Comparison of ENCODE assay signal across 17 mouse cellular contexts in the genomic region with DNA sequence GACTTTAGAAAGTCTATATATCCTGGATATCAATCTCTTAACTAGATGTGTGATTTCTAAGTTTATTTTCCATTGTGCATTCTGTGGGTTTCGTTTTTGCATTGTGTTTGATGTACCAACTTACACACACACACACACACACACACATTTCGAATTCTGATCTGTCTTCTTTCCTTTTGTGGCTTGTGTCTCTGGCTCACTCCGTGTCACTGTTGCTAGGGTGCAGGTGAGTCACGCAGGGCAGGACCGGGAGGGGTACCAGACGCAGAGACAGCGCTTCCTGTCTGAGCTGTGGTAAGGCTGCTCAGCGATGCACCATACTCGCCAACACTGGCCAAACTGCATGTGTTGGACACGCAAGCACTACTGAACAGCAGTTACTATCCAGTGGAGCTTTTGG.
DNase-seq lines count a peak whose midpoint lies in the region; ATAC-seq lines count a peak whose summit lies in the region.
"Had no signal": no experiment of that assay in that cellular context is flagged by ENCODE, and none has a peak within 500 bp of the region (broad histone marks: within the 10 kb centered on the region; RNA-seq: fewer than 3 reads in every experiment).

No protein-coding gene starts in this region.

- H3K27ac ChIP-seq in intestine, embryonic 16.5 days (ENCODE audit: low read length): no peak overlapping the region
- H3K27ac ChIP-seq: macrophage had no signal

- H3K27me3 ChIP-seq in intestine, embryonic 16.5 days (replicated peaks; ENCODE audit: control insufficient read depth, insufficient read depth, low read length): no peaks in the 10 kb centered on the region
- H3K27me3 ChIP-seq: embryonic facial prominence, embryonic 12.5 days; forebrain, embryonic 12.5 days; limb, embryonic 13.5 days had no signal

- H3K9me3 ChIP-seq in intestine, embryonic 16.5 days (ENCODE audit: control insufficient read depth, low read length): no peaks in the 10 kb centered on the region
- H3K9me3 ChIP-seq: embryonic facial prominence, embryonic 12.5 days; forebrain, embryonic 12.5 days; limb, embryonic 13.5 days had no signal

- intact Hi-C loops in left cerebral cortex, postnatal 25 days (cut with DNase I): no loop called here

- H3K4me2 ChIP-seq in intestine, embryonic 16.5 days (ENCODE audit: low read depth, low read length): no peak overlapping the region
- H3K4me2 ChIP-seq: embryonic facial prominence, embryonic 12.5 days; forebrain, embryonic 12.5 days; limb, embryonic 13.5 days had no signal

- ATAC-seq in hematopoietic stem cell, adult 5-6 weeks (replicated peaks in 1 of 2; ENCODE audit: insufficient read depth in 1 of 2, low FRiP score in 2 of 2, low TSS enrichment in 1 of 2, low read depth in 1 of 2, poor library complexity in 2 of 2, severe bottlenecking in 2 of 2): peak; percentile 69 to 75
- no peak for ATAC-seq in intestine, embryonic 16.5 days

- no peaks in the 10 kb centered on the region for H3K36me3 ChIP-seq in intestine, embryonic 16.5 days (ENCODE audit: control insufficient read depth, insufficient read depth, low read length)
- H3K36me3 ChIP-seq: forebrain, embryonic 12.5 days; G1E had no signal

- no peaks in the 10 kb centered on the region; the same call in 1 of the 2 replicates for H3K4me1 ChIP-seq in intestine, embryonic 16.5 days (ENCODE audit: control insufficient read depth, insufficient read depth, low read length)

- peak; percentile 52 for DNase-seq in urinary bladder, postnatal 14 days (ENCODE audit: low spot score)
- no peak for DNase-seq in urinary bladder, postnatal 25 days (ENCODE audit: low spot score)
- DNase-seq in spleen, adult 12 weeks (ENCODE audit: low spot score): peak; percentile 32
- peak; percentile 72 for DNase-seq in thymus, postnatal 4 days
- no peak for DNase-seq in left cerebral cortex, postnatal 25 days (ENCODE audit: low spot score in 2 of 2)
- no peak for DNase-seq in liver
- DNase-seq: cerebellum, adult 11 months; gastrocnemius, postnatal 14 days; heart, postnatal 14 days; kidney, adult 18-20 months had no signal

- no peak overlapping the region for H3K4me3 ChIP-seq in intestine, embryonic 16.5 days (ENCODE audit: low read length)
- H3K4me3 ChIP-seq: embryonic facial prominence, embryonic 12.5 days; forebrain, embryonic 12.5 days; limb, embryonic 13.5 days had no signal

- H3K9ac ChIP-seq in intestine, embryonic 16.5 days (ENCODE audit: low read depth, low read length): no peak overlapping the region
- H3K9ac ChIP-seq: forebrain, embryonic 12.5 days had no signal

- 71% methylated on average over 10 of the region's 10 CpGs for WGBS in intestine, embryonic 16.5 days

Comparison
In these comparisons a context has a peak if more than half of its experiments do, and no peak if none do; other contexts are left out.
1. DNase-seq: peak in urinary bladder, postnatal 14 days (single experiment), spleen, adult 12 weeks (single experiment) and thymus, postnatal 4 days (single experiment); none in urinary bladder, postnatal 25 days (single experiment), left cerebral cortex, postnatal 25 days (0 of 2) and liver (single experiment).